Mouse (Mus musculus): ENCODE results near the gene Atp1b3.
"Not testable (repeated sequence)": the region's sequence is repeated elsewhere in the genome, so short reads cannot be mapped to it uniquely, and the experiment has no call there.

Gene Atp1b3

DNA sequence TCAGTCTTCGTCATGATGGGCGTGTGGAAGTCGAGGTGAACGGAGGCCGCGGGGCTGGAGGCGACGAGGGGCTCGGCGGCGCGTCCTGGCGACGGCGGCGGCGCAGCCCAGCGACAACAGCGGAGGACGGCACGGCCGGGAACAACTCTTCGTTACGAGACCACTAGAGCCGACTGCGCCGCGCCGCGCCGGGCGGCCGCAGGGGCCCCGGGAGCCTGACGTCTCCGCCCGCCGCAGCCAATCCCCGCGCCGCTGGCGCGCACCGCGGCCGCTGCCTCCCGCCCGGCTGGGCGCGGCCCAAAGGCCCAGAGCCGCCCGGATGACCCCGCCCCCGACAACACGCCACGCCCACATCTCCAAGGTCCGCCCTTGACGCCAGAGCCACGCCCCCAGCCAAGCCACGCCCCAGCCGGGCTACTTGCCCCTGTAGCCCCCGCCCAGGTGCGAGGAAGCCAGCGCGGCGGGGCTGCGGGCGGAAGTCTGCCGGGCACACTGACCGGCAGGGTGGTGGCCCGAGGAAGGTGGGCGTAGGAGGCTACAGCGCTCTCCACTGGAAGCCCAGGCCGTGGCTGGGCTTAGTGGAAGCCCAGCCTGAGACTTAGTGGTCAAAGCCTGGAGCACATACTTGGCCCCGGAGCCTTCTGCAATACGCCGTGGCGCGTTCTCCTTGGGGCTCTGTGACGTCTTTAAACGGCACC lies at the start of gene Atp1b3:
Atp1b3 (minus strand) TSS at position 302 of the 698 bp plus-strand sequence.
- DNase-seq (ENCODE audit: low spot score in 2 of 2), result peak; percentile 95 to 99

DNA sequence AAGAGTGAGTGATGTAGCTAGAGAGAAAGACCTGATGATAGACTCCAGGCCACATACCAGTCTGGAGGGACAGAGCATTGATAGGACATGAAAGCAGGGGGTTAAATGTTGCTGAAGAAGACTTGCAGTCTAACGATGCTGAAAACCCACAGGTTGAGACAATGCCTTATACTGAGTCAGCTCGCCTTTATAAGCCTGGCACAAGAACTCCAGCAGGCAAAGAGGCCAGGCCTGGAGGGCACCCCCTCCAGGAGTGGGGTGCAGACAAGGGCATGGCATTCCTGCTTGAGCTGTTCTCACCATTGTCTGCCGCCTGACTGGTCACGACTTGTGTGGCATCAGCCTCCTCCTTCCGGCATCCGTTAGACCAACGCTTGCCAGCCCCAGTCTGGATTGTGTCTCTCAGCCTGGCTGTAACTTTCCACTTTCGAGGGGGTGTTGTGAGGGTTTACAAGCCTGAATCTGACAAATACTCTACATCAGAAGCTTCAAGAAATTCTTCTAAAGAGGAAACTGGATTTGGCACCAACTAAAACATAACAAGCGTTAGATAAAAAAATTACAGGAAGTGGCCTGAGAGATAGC lies 48.7 kb upstream of the Atp1b3 start:
- no peak for DNase-seq (ENCODE audit: low spot score in 2 of 2)

DNA sequence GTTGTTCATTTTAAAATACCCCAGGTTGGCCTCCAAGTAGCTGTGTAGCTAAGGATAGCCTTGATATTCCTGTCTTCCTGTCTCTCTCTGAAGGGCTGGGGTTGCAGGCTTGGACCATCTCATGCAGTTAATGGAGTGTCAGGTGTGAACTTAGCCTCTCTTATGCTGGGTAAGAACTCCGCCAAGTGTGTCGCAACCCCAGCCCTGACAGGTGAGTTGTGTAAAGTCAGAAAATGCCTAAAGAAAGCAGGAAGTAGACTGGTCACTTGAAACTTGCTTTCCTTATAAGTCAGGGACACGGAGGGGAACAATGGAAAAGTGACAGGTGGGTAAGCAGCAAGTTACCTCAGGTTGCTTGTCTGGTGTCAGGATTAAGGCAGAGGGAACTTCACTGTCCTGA lies 40.1 kb upstream of the Atp1b3 start:
- DNase-seq (ENCODE audit: low spot score in 2 of 2), result no peak

DNA sequence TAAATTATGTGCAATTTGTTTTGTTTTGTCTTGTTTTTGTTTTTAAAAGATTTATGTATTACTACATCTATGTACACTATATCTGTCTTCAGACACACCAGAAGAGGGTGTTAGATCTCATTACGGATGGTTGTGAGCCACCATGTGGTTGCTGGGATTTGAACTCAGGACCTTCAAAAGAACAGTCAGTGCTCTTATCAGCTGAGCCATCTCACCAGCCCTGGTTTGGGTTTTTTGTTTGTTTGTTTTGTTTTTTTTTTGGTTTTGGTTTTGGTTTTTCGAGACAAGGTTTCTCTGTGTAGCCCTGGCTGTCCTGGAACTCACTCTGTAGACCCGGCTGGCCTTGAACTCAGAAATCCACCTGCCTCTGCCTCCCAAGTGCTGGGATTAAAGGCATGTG lies 35.7 kb upstream of the Atp1b3 start:
- DNase-seq (ENCODE audit: low spot score in 2 of 2), result not testable (repeated sequence)

DNA sequence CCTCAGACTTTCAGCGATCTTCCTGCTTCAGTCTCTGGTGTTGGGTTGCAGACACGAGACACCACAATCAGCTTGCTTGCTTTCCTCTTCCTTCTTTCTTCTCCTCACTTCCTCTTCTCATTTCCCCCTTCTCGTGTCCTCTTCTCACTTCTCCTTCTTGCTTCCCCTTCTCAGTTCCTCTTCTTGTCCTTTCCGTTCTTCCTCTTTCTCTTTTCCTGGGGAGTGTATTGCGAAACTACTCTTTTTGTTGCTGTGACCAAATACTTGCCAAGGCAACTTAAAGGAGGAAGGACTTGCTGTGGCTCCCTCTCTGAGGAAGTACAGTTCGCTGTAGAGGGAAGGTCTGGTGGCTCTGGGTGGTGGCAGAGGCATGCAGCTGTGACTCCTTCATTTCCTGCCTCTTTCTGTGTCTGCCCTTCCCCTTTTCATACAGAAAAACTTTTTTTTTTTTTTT lies 35.2 kb upstream of the Atp1b3 start:
- DNase-seq (ENCODE audit: low spot score in 2 of 2), result no peak

DNA sequence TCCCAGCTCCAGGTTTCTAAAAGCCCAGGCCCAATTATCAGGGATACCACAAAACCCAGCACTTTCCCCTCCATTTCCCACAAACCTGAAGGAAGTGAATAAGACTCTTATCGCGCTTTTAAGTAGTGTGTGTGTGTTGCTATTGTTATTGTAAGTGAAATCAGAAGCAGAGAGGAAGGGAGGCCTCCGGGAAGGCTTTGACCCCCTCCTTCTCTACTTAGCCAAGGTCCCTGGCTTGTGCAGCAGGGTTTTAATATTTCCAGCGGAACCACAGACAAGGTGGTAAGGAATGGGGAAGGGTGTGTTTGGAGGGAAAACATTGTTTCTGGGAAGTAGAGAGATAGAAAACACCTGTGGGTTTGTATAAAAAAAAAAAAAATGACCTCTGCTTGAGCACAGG lies 34.4 kb upstream of the Atp1b3 start:
- DNase-seq (ENCODE audit: low spot score in 2 of 2), result no peak

DNA sequence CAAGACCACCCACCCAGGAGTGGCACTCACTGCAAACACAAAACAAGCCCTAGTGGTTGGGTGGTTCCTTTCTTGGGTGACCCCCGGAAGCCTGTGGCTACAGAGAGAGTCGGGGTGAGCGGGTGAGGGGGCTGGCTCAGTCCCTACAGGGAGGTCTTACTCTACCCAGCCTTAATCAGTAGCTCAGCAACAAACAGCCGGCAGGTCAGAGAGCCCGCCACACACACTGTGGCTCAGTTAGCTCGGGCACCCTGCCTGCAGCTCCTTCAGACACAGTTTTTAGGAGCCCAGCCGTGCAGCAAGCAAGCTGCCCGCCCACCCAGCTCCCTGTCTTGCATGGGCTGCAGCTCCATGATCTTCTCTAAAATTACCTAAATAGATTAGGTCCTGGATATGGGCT lies 33.9 kb upstream of the Atp1b3 start:
- DNase-seq (ENCODE audit: low spot score in 2 of 2), result no peak

DNA sequence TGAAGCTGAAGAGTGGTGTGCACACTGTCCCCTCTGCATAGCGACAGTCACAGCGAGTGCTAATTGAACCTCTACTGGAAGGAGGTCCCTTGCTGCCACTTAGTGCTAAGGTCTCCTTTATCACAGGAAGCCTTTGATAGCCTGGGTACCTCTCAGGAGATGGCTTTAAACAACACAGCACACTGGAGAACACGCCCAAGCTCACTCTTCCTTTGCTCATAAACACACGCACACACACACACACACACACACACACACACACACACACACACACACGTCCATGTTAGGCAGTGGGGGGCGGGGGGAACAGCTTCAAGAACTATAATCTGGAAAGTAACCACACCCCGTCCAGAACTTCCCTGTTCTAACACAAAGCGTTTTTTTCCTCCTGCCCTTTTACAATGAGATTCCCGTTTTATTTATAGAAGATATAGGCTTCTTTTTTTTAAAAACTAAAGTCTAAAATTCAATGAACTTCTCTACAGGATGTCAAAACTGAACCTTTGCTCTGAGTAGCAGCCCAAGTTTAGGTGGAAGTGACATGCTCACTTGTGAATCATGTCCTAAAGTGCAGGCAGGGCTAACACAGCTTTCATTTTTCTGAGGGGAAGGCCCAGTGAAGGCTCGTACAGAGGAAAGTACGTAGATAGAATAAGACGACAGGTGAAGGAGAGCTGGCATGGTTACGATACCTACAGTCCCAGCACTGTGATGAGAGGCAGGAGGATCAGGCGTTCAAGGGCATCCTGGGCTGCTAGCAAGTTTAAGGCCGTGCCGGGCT lies 30.9 kb upstream of the Atp1b3 start:
- no peak for DNase-seq (ENCODE audit: low spot score in 2 of 2)

DNA sequence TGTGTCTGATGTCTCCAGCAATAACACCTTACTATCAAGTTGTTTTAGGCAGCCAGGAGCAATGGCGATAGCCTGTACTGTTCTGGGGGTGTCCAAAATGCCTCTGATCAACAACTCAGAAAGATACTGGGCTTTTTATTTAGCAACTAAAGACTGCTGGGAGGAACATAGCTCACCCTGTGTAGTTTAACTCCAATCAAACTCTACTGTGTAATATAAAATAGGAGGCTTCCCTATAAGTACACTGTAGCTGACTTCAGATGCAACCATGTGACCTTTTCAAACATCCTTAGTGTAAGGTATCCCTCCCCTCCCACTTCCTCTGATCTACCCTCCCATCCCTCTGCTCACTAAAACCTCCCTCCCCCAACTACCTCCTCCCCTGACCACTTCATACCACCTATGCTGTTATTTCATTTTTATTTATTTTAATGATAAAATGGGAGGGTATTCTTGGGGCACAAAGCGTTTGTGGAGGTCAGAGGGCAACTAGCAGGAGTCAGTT lies 29.5 kb upstream of the Atp1b3 start:
- no peak for DNase-seq (ENCODE audit: low spot score in 2 of 2)

DNA sequence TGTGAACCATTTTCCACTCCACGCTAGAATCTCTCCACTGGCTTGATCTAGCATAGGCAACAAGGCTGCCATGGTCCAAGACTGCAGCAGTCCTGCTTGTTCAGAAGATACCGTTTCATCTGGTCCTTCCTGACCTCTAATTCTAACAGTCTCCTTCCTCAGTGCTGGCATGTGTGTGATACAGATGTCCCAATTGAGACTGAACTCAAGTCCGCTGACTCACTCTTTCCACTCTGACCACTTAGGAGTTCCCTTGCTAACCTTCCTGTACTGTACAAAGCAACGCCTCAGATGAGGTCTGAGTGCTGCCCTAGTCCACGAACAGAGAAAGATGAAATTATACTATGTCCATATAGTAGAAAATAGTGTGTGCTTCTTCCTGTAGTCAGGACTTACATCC lies 28.9 kb upstream of the Atp1b3 start:
- DNase-seq (ENCODE audit: low spot score in 2 of 2), result no peak

DNA sequence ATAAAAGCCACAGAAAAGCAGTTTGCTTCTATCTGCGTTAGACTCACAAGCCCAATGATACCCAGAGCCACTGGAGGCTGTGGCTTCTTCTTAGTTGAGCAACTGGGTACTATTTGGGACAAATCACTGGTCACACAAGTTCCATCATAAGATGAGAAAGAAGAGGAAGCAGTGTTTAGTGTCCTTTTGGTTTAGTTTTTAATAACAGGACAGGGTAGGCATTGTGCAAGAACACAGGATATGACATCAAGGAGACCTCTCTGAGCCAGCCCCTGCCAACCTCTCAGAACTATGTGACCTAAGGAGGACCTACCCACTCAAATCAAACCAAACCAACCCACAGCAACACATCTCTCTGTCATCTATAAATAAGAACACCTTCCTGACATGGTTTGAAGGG lies 27.7 kb upstream of the Atp1b3 start:
- DNase-seq (ENCODE audit: low spot score in 2 of 2), result no peak

DNA sequence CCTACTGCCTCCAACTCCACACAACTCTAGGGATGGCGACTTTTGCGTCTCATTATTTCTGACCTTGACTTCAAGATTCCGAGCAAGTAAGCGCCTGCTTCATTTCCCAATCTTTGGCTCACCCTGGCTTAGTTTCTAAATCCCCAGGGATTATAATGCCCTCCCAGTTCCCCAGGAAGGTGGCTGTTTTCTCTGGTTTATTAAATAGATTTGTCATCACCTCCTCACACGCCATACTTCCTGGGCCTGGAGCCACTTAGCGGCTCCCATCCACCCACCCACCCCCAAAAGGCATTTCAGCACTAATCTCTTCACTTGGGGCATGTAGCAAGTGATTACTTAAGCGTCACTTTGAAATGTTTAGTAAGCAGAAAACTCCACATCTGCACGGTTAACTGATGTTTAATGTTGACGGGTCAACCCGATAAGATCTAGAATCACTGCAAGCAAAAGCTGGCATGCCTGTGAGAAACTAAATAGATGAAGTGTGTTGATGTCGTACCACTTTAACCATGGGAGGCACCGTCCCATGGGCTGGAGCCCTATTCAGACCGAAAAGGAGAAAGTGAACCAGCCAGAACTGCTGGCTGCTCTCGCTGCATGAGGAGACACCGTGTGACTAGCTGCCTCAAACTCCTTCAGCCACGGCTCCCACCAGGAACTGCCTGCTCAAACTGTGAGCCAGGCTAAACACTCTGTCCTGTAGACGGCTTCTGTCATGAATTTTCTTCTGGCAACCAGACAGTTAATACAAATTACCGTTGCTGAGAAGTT lies 19.7 kb upstream of the Atp1b3 start:
- no peak for DNase-seq (ENCODE audit: low spot score in 2 of 2)

DNA sequence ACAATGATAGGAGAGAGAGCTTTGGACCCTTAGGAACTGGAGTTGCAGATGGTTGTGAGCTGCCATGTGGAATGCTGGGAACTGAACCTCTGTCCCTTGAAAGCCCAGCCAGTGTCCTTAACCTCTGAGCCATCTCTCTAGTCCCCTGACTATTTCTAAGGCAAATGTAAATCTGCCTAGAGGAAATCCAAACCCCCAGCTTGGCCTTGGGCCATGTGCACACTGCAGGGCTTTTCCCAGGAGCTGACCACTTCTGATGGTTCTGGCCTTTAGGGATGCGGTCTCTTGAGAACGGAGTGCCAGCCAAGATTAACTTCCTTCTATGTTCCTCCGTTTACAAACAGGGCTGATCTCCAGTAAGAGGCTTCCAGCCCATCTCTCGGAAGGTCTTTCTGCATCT lies 18.5 kb upstream of the Atp1b3 start:
- no peak for DNase-seq (ENCODE audit: low spot score in 2 of 2)

DNA sequence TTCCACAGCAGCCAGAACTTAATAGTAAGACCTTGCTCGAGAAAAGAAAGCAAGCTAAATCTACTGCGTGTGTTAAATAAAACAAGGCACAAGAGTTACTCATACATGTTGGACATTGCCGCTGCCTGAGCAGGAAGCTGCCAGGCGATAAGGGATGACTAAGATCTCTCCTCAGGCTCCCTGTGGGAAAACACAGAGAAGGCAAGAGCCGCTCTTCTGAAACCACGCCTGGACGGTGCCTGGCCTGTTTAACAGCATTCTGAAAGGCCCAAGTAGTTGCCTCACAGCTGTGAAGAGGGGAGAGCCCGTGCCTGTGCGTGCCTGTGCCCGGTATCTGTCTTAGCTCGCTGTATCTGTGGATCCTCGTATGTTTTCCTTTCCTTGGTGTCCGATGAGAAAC lies 17.2 kb upstream of the Atp1b3 start:
- no peak for DNase-seq (ENCODE audit: low spot score in 2 of 2)

DNA sequence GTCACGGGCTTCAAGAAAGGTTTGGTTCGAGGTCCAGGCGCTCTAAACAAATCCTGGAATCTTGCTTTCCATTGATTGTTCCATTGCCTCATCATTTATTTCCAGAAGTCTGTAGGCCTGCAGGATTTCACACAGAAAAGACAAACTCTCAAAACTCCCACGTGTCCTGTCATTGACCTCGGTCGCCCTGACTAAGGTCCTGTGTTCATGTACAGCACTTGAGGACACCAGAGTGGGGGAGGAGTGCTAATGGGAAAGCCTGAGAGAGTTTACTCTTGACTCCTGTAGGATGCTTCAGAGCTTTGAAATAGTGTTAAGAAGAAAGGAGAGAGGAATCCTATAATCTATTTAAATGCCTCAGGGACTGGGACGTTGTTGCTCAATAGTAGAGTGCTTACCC lies 15.3 kb upstream of the Atp1b3 start:
- no peak for DNase-seq (ENCODE audit: low spot score in 2 of 2)

DNA sequence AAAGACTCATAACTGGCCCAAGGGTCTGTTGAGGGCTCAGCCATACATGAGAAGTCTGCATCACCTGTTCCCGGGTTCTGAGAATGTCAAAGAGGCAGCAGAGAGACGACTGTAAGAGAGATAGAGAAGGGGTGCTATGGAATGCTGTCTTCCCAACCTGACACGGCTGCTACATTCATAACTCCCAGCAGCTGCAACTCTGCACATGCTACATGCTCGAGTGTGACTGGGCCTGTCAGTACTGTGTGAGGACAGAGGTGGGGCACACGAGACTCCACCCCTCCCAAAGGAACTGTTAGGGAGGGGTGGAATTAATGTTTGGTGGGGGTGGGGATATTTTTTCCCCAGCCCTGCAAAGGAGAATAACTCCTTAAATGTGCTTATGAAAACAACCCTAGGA lies 14.5 kb upstream of the Atp1b3 start:
- no peak for DNase-seq (ENCODE audit: low spot score in 2 of 2)

DNA sequence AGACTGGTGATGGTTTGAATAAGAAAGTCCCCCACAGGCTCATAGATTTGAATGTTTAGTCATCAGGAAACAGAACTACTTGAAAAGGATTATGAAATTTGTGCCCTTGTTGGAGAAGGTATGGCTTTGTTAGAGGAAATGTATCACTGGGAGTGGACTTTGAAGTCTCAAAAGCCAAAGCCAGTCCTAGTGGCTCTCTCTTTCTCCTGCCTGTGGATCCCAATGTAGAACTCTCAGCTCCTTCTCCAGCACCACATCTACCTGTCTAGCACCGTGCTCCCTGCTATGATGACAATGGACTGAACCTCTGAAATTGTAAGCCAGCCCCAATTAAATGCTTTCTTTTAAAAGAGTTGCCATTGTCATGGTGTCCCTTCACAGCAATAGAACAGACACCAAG lies 12.9 kb upstream of the Atp1b3 start:
- DNase-seq (ENCODE audit: low spot score in 2 of 2), result no peak

DNA sequence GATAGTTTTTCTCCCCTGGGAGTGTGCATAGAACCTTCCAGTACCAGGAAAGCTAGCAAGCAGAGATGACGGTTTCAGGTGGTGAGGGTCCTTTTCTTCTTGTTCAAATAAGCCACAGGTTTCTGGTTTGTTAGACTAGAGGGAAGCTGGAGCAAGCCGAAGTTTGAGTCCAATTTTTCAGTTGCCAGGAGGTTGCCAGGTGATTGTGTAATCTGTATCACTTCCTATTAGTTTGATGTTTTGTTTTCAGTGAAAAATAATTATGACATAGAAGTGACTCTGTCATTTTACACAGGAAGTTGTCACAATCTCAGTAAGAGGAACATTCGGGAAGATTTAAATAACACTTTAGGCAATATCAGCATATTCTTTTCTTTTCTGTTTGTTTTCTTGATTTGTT lies 11.6 kb upstream of the Atp1b3 start:
- no peak for DNase-seq (ENCODE audit: low spot score in 2 of 2)

DNA sequence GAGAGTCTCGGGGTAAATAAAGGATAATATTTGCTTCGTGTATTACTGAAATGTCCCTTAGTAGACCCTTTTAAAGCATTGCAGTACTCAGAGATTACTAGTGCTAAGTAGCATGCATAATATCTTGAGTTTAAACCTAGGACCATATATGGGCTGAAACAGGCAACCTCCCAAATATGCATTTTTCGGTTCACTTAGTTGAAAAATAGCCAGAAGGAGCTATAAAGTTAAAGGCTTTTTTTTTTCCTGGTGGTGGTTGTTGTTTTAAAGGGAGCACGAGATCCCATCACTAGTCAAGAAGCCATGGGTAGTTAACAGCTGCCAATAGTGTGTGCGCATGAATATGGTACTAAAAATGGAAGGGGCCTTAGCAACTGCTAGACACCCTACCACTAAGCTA lies 6.8 kb upstream of the Atp1b3 start:
- no peak for DNase-seq (ENCODE audit: low spot score in 2 of 2)

DNA sequence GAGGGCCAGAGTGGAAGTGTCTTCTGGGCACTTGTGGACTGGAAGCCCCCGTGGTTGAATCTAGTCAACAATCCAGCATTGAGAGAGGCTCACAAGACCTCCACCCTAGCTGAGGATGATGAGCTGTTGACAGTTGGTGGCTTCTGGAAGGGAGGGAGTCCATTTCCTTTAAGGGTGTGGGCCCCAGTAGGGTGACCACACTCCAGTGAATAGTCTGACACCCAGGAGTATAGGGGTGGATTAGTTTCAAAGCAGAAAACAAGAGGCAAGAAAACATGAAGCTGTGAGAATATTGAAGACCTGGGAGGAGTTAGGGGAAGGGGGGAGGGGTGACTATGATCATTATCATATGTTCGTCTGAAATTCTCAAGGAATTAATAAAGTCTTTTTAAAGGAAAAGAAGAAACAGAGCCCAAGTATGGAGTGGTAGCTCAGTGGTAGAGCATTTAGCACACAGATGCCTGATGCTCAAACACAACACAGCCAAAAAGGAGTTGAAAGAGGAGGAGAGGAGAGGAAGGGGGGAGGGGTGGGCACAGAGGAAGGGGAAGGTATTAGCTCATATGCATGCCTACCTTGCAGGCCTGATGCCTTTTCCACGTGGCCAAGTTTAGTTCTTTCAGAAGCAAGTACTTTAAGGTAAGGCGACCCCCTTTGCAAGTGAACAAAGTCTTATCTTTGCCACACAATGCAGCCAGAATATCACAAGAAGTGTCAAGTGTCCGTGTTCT lies 5.6 kb upstream of the Atp1b3 start:
- DNase-seq (ENCODE audit: low spot score in 2 of 2), result no peak

DNA sequence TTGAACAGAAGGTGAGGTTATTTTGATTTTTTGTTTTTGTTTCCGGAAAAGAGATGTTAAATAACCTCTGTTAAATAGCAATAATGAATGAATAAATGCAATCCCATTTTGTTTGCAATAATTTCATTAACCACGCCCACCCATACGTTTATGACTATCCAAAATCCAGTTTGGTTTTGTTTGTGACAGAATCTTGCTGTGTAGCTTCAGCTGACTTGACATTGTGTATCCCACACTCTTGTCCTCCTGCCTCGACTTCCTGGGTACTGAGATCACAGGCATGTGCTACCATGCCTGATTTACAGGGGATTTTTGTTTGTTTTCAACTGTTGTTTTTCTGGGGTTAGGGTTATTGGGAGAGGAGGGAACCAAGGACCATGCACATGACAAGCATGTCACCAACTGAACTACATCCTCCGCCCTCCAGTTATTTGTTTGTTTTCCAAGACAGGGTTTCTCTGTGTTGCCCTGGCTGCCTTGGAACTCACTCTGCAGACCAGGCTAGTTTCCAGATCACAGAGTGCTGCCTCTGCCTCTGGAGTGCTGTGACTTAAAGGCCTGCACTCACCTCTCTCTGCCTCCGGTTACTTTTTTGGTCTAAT lies 1.1 kb upstream of the Atp1b3 start:
- DNase-seq (ENCODE audit: low spot score in 2 of 2), result no peak

All from frontal cortex, postnatal 14 days (tissue).